Mouse (Mus musculus): ENCODE measurements at regions not wholly inside any gene's neighbourhood (a gene's known extent, or its start where the extent isn't known, plus 50 kb on each side); places are given as distances from the start of the nearest gene placed in this dataset.

- Histone ChIP-seq H3K4me3 (no peak overlapping the region), H3K36me3 (no peaks in the 10 kb centered on the region), H3K4me2 (no peak overlapping the region), H3K9me3 (replicated peaks) (no peaks in the 10 kb centered on the region), H3K27ac (ENCODE audit: poor library complexity, severe bottlenecking) (peak overlapping the region; percentile 42), H3K9ac (no peak overlapping the region), H3K27me3 (replicated peaks) (no peaks in the 10 kb centered on the region), H3K4me1 (replicated peaks) (peaks cover 35% of the 10 kb centered on the region)
- 11% methylated on average over 4 of the region's 4 CpGs for WGBS
- ATAC-seq (ENCODE audit: insufficient number of reproducible peaks, low FRiP score) = no peak
These were observed 162.3 kb upstream of the Rnf32 start for GRCm38 (mm10) chr5:29033462-29033997.

DNA sequence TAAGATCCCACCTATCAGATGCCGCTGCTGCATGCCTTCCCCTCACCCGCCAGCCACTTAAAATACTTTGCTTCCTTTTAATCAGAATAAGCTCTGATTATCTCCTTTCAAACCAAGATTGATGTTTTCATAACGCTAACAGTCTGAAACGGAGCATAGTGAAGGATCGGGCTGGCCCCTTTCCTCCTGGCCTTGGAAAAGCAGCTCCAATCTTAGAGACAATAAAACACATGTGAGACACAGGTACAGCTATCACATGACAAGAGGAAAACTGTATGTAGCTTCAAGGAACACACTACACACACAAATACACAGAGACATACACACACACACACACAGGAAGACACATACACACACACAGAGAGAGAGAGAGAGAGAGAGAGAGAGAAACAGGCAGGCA lies 165.3 kb upstream of the Rnf32 start:
- H3K9me3 ChIP-seq (replicated peaks) = no peaks in the 10 kb centered on the region
- 7% methylated on average over 5 of the region's 5 CpGs for WGBS

DNA sequence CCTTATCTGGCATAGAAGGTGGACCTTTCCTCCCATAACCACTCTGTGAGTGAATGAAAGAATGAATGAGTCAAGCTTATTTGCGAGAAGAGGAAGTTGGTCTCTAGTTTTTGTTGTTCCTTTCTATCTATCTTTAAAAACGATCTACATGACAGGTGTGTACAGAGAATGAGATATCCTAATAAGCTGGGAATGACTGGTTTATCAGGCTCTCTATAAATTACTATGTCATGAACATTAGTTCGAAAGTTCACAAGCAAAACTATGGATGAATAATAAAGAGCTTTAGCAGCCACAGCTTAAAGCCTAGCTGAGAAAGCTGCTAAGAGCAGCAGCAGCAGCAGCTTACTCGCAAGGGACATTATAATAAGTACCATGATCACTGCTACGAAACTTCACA lies 165.8 kb upstream of the Rnf32 start:
- ATAC-seq (ENCODE audit: insufficient number of reproducible peaks, low FRiP score) = no peak

More for the DNA sequence above, 165.3 kb upstream of the Rnf32 start:
- Histone ChIP-seq H3K36me3 (no peaks in the 10 kb centered on the region), H3K4me1 (replicated peaks) (peaks cover 35% of the 10 kb centered on the region), H3K4me3 (0 out of 2 replicates have a peak overlapping the region, but pooled peaks have one; percentile 8), H3K4me2 (peak overlapping the region; percentile 55), H3K27ac (ENCODE audit: poor library complexity, severe bottlenecking) (0 out of 2 replicates have a peak overlapping the region, but pooled peaks have one; percentile 41), H3K9ac (0 out of 2 replicates have a peak overlapping the region, but pooled peaks have one; percentile 24), H3K27me3 (replicated peaks) (no peaks in the 10 kb centered on the region)
- no peak for ATAC-seq (ENCODE audit: insufficient number of reproducible peaks, low FRiP score)

GRCm38 (mm10) chr5:29025045-29025444 lies 170.7 kb upstream of the Rnf32 start:
- ATAC-seq (ENCODE audit: insufficient number of reproducible peaks, low FRiP score) = no peak
- Histone ChIP-seq H3K4me2 (no peak overlapping the region), H3K27ac (ENCODE audit: poor library complexity, severe bottlenecking) (no peak overlapping the region), H3K9ac (no peak overlapping the region), H3K36me3 (no peaks in the 10 kb centered on the region), H3K4me3 (no peak overlapping the region), H3K9me3 (replicated peaks) (no peaks in the 10 kb centered on the region), H3K4me1 (replicated peaks) (peaks cover 20% of the 10 kb centered on the region), H3K27me3 (replicated peaks) (no peaks in the 10 kb centered on the region)

More for the DNA sequence above, 165.8 kb upstream of the Rnf32 start:
- H3K4me3 ChIP-seq = no peak overlapping the region
- 41% methylated on average over 5 of the region's 5 CpGs for WGBS
- no peak overlapping the region for H3K9ac ChIP-seq
- H3K4me1 ChIP-seq (replicated peaks) = peaks cover 35% of the 10 kb centered on the region
- peak overlapping the region; percentile 55 for H3K4me2 ChIP-seq
- no peaks in the 10 kb centered on the region for H3K9me3 ChIP-seq (replicated peaks)
- H3K27me3 ChIP-seq (replicated peaks) = no peaks in the 10 kb centered on the region
- no peaks in the 10 kb centered on the region for H3K36me3 ChIP-seq
- peak overlapping the region; percentile 60 for H3K27ac ChIP-seq (ENCODE audit: poor library complexity, severe bottlenecking)

- ATAC-seq (ENCODE audit: insufficient number of reproducible peaks, low FRiP score) = no peak
- H3K27ac ChIP-seq (ENCODE audit: poor library complexity, severe bottlenecking) = no peak overlapping the region
- H3K4me3 ChIP-seq = no peak overlapping the region
- H3K4me2 ChIP-seq = no peak overlapping the region
- no peaks in the 10 kb centered on the region for H3K27me3 ChIP-seq (replicated peaks)
- H3K4me1 ChIP-seq (replicated peaks) = no peaks in the 10 kb centered on the region
- 74% methylated on average over 2 of the region's 2 CpGs for WGBS
- no peak overlapping the region for H3K9ac ChIP-seq
- 0 out of 2 replicates have a peak, but pooled peaks cover 3% of the 10 kb centered on the region for H3K9me3 ChIP-seq (replicated peaks)
- H3K36me3 ChIP-seq = no peaks in the 10 kb centered on the region
These were observed 203.0 kb upstream of the Rnf32 start for GRCm38 (mm10) chr5:28992796-28993195.

DNA sequence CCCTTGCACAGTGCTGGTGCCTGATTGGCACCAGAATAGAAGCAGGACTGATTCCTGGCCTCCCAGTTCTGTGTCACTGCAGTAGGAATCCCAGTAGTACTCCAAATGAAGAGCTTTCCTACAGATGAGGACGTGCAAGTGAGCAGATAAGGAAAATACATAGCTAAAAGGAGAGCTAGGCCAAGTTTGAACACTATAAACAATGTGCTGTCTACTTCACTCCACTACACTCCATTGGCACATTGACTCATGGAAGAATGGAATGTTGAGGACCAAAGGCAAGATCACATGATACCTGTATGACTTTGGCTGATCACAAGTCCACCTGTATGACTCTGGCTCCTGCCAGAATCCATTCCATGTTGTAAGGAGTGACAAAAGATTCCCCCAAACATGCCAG lies 215.9 kb upstream of the Rnf32 start:
- no peaks in the 10 kb centered on the region for H3K4me1 ChIP-seq (replicated peaks)
- no peaks in the 10 kb centered on the region for H3K9me3 ChIP-seq (replicated peaks)
- WGBS = 33% methylated on average over 1 of the region's 1 CpGs
- no peak overlapping the region for H3K4me3 ChIP-seq
- no peaks in the 10 kb centered on the region for H3K36me3 ChIP-seq
- no peak for ATAC-seq (ENCODE audit: insufficient number of reproducible peaks, low FRiP score)
- H3K27ac ChIP-seq (ENCODE audit: poor library complexity, severe bottlenecking) = no peak overlapping the region
- no peak overlapping the region for H3K4me2 ChIP-seq
- no peak overlapping the region for H3K9ac ChIP-seq
- no peaks in the 10 kb centered on the region for H3K27me3 ChIP-seq (replicated peaks)

DNA sequence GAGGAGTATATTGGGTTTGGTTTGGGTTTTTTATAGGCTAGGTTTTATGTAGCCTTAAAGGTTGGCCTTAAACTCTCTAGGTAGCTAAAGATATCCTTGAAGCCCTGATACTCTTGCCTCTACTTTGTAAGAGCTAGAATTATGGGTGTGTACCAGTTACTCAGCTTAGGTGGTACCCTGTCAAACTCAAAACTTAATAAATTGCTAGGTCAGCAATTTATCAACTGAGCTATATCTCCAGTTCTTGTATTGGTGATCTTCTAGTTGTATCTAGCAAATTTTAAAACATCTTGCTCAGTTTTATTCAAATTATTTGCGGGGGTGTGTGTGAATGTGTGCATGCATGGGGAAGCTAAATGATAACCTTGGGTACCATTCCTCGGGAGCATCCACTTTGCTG lies 225.4 kb upstream of the Rnf32 start:
- H3K4me1 ChIP-seq (replicated peaks) = no peaks in the 10 kb centered on the region
- no peaks in the 10 kb centered on the region for H3K27me3 ChIP-seq (replicated peaks)
- H3K27ac ChIP-seq (ENCODE audit: poor library complexity, severe bottlenecking) = no peak overlapping the region
- no peaks in the 10 kb centered on the region for H3K36me3 ChIP-seq
- WGBS = 61% methylated on average over 2 of the region's 2 CpGs
- no peaks in the 10 kb centered on the region for H3K9me3 ChIP-seq (replicated peaks)
- no peak for ATAC-seq (ENCODE audit: insufficient number of reproducible peaks, low FRiP score)
- no peak overlapping the region for H3K4me2 ChIP-seq
- no peak overlapping the region for H3K9ac ChIP-seq
- H3K4me3 ChIP-seq = no peak overlapping the region

- H3K9me3 ChIP-seq (replicated peaks) = no peaks in the 10 kb centered on the region
- no peak overlapping the region for H3K9ac ChIP-seq
- no peaks in the 10 kb centered on the region for H3K4me1 ChIP-seq (replicated peaks)
- no peak overlapping the region for H3K27ac ChIP-seq (ENCODE audit: poor library complexity, severe bottlenecking)
- ATAC-seq (ENCODE audit: insufficient number of reproducible peaks, low FRiP score) = no peak
- H3K27me3 ChIP-seq (replicated peaks) = no peaks in the 10 kb centered on the region
- no peak overlapping the region for H3K4me2 ChIP-seq
- no peaks in the 10 kb centered on the region for H3K36me3 ChIP-seq
- no peak overlapping the region for H3K4me3 ChIP-seq
These were observed 240.8 kb upstream of the Rnf32 start for GRCm38 (mm10) chr5:28955036-28955435.

GRCm38 (mm10) chr5:28947465-28947864 lies 248.3 kb upstream of the Rnf32 start:
- Histone ChIP-seq H3K4me2 (no peak overlapping the region), H3K27ac (ENCODE audit: poor library complexity, severe bottlenecking) (no peak overlapping the region), H3K9ac (no peak overlapping the region), H3K36me3 (no peaks in the 10 kb centered on the region), H3K9me3 (replicated peaks) (no peaks in the 10 kb centered on the region), H3K27me3 (replicated peaks) (no peaks in the 10 kb centered on the region), H3K4me3 (no peak overlapping the region), H3K4me1 (replicated peaks) (peaks cover 6% of the 10 kb centered on the region)
- ATAC-seq (ENCODE audit: insufficient number of reproducible peaks, low FRiP score) = no peak
- 31% methylated on average over 4 of the region's 4 CpGs for WGBS

DNA sequence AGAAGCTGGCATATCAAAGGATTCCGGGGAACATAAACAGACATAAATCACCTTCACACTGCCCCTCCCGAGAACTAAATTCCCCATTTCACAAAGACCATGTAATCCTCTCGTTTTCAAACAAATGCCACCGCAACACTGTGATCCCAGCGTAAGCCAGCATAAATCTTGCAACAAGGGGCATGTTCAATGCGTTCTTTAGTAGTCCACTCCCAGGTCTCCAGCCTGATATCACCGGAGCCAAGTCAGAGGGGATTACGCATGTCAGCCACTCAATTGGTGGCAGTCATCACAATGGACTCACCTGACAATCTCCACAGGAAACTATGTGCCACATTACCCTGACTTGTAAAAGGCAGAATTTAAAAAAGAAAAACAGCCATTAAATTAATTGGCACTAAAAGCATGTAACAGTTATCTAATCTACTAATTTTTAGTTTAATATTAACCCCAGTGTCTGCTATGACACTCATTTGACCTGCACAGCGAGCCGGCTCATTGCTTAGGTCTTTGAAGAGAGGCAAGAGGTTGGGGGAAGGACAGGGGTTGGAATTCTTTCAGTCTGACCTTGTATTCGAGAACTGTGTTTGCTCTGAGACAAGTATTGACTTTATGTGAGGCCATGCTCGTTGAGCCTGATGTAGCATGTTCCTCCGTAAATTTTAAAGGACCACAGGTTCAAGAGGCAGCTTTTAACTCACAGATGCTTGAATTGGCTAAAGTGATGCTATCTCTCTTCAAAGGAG lies 252.0 kb upstream of the Rnf32 start:
- 67% methylated on average over 13 of the region's 13 CpGs for WGBS
- Histone ChIP-seq H3K4me1 (replicated peaks) (peaks cover 6% of the 10 kb centered on the region), H3K27me3 (replicated peaks) (no peaks in the 10 kb centered on the region), H3K27ac (ENCODE audit: poor library complexity, severe bottlenecking) (no peak overlapping the region), H3K9me3 (replicated peaks) (no peaks in the 10 kb centered on the region), H3K4me2 (no peak overlapping the region), H3K9ac (no peak overlapping the region), H3K4me3 (no peak overlapping the region), H3K36me3 (no peaks in the 10 kb centered on the region)
- ATAC-seq (ENCODE audit: insufficient number of reproducible peaks, low FRiP score) = no peak

DNA sequence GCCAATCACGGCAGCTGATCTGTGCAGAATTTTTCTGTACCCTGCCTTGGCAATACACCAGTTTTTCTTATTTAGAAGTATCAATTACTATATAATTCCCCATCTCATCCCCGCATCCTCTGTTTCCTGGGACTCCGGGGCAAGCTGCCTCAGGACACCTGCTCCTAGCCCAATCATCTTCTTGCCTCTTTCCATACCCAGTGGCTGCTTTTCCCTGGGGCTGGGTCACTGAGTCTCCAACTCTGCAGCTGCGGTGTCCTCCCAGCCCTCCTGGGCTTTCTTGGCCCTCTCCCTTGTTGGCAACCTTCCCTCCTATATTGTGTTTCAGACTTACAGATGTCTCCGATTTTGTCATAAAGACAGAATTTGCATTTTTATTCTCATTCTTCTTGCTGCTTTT lies 254.8 kb upstream of the Rnf32 start:
- no peaks in the 10 kb centered on the region for H3K4me1 ChIP-seq (replicated peaks)
- no peaks in the 10 kb centered on the region for H3K36me3 ChIP-seq
- 80% methylated on average over 5 of the region's 5 CpGs for whole genome bisulfite sequencing
- no peak overlapping the region for H3K9ac ChIP-seq
- ATAC-seq (ENCODE audit: insufficient number of reproducible peaks, low FRiP score) = no peak
- no peaks in the 10 kb centered on the region for H3K9me3 ChIP-seq (replicated peaks)
- no peak overlapping the region for H3K4me2 ChIP-seq
- H3K4me3 ChIP-seq = no peak overlapping the region
- no peaks in the 10 kb centered on the region for H3K27me3 ChIP-seq (replicated peaks)
- no peak overlapping the region for H3K27ac ChIP-seq (ENCODE audit: poor library complexity, severe bottlenecking)

Data from heart, embryonic 12.5 days (tissue).